Mouse (Mus musculus) urinary bladder, postnatal 36 days (tissue): ENCODE measurements around the gene Prr12.

Experiments
- DNase-seq, 2 experiments: peaks; one replicate each; pipeline ENCODE4 v3.0.0; 2022; ENCODE audit warnings: low spot score in 2 of 2, mixed read lengths in 1 of 2

Gene Prr12

GRCm38 (mm10) chr7:44999753-45000152, 52.9 kb downstream of the Prr12 start:
- DNase-seq = no peak

DNA sequence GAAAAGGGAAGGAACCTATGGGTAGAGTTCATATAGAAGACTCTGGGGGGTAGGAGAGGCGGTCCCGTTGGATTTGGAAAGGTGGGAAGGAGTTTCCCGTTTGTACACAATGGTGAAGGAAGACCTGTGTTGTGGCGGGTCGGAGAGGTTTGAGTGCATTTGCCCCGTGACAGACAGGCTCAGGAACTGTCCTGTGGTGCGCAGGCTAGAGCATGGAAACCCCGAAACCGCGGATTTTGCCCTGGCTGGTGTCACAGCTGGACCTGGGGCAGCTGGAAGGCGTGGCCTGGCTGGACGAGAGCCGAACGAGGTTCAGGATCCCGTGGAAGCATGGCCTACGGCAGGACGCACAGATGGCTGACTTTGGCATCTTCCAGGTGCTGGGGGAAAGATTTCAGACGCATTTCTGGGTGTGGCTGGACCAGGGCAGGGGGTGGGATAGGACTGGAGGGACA, 54.2 kb downstream of the Prr12 start, which contains the start of gene Bcl2l12:
Bcl2l12 (minus strand) TSS at position 212 of the 455 bp plus-strand sequence.
- peak in 1 of 2 experiments; percentile 62 for DNase-seq

- DNase-seq = no peak
These were observed 54.7 kb downstream of the Prr12 start for GRCm38 (mm10) chr7:44997940-44998428.

- peak; percentile 95 to 96 for DNase-seq
These were observed 55.3 kb downstream of the Prr12 start, which contains the start of gene Irf3 for GRCm38 (mm10) chr7:44997231-44997939. Irf3 (plus strand) TSS chr7:44997648.

DNA sequence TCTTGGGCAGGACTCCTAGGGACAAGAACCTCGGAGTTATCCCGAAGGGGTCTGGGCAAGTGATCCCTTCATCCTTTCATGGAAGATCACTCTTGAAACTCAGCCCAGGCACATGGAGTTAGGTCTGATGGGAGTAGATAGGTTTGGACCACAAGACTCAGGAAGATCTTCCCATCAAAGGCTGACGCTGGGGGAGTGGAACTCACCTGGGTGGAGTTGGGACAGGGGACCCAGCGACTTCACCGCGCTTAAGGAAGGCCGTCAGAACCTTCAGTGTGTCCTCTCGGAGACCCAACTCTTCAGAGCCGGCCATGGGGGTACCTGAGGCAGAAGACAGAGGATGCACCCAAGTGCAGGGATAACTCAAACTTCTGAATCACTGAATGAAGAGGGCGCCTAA, 56.0 kb downstream of the Prr12 start:
- no peak for DNase-seq

- DNase-seq = no peak
These were observed 65.6 kb downstream of the Prr12 start for GRCm38 (mm10) chr7:44986879-44987718.

GRCm38 (mm10) chr7:44986192-44986878, 66.3 kb downstream of the Prr12 start, which contains the start of gene Prmt1:
Prmt1 (minus strand) TSS chr7:44986568.
- DNase-seq = peak; percentile 97 to 98

DNA sequence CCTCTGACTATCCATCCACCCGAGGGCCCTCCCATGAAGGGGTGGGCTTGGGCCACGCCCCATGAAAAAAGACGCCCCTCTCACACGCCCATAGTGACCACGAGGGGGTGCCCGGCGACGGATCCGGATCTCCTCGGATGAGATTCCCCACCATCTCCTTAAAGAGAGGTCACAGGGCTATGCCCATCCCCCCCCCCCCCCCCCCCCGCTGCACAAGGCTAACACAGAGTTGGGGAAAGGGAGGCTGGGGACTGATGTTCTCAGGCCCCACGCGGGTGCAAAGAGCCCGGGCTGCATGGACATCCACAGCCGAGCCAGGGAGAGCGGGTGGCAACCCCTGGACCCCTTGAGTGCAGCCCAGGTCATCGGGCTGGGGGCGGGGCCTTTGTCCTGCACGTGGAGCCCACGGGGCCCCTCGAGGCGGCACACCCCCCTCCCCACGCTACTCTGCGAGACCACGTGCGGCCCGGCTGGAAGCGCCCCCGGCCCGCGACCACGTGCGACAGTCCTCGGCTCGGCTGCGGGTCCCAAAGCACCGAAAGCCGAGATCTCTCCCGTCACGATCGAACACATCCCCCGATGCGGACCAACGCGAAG, 67.0 kb downstream of the Prr12 start:
- peak in 1 of 2 experiments; percentile 69 for DNase-seq

- no peak for DNase-seq
These were observed 67.9 kb downstream of the Prr12 start for GRCm38 (mm10) chr7:44984833-44985164.

- no peak for DNase-seq
These were observed 68.5 kb downstream of the Prr12 start for GRCm38 (mm10) chr7:44983944-44984832.

DNA sequence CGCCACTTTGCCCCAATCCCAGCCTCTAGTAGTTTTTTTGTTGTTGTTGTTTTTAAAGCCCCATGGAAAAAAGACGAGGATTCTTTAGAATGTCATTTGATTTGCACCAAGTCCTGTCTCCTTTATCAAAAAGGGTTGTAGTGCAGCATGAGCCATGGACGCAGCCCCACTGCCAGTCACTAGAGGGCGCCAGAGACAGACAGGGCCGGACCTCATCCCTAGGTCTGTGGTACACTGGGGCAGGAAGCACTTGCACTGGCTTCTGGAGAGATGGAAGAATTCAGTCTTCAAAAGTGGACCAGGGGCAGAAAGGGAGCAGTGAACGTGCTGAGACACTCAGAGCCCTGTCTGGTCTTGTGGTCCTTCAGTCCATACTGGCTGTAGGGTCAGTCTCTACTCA, 69.6 kb downstream of the Prr12 start:
- DNase-seq = peak; percentile 85 to 87

DNA sequence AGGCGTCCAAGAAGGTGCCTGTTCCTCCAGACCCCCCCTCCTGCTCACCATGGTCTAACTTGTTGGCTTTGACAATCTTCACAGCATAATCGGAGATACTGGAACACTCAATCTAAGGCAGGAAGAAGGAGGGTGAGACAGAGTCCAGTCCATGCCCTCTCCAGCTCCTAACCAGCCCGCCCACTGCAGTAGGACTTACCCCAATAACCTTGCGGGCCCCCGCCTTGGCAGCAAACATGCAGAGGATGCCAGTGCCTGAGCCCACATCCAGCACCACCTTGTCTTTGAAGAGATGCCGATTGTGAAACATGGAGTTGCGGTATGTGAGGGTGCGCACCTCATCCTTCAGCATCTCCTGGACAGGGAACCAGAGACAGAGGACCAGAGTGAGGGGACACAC, 71.1 kb downstream of the Prr12 start:
- DNase-seq = no peak

- DNase-seq = no peak
These were observed 74.4 kb downstream of the Prr12 start for GRCm38 (mm10) chr7:44978300-44978699.
